Mouse (Mus musculus) brain, embryonic 14.5 days (tissue): ENCODE data around the gene Gprasp1.

Experiments used
- CTCF ChIP-seq: fragments of 200-500 bp; IDR thresholded peaks from 2 replicates; pipeline ENCODE4 v1.5.1; 2012; ENCODE audit warnings: inconsistent platforms, mild to moderate bottlenecking, moderate library complexity, borderline replicate concordance; ENCODE audit not compliant: insufficient read depth, insufficient read length; ENCODE audit errors: extremely low read depth
- POLR2A ChIP-seq: fragments of 200-500 bp; IDR thresholded peaks from 2 replicates; pipeline ENCODE4 v1.6.1; 2012; ENCODE audit warnings: mild to moderate bottlenecking, inconsistent platforms, borderline replicate concordance; ENCODE audit not compliant: poor library complexity, insufficient read depth, insufficient read length, severe bottlenecking; ENCODE audit errors: extremely low read depth

DNA sequence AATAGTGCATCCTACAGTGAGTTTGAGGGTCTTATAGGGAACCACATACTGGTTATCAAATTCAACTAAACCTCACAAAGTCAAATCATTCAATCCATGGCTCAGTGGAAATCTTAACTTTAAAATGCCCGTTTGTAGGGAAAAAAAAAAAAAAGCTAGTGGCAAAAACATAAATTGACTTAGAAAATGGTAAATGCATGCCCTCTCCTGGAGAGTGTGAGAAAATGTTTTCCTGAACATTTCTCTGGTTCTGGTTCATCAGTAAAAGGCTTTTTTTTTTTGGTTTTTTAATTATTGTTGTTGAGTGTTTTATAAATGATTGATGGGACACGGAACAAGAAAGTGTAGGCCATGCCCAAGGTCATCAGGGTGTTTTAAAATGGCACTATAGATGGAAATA is 38.2 kb upstream of the Gprasp1 start:
- no peak for TF ChIP-seq CTCF
- no peak for TF ChIP-seq POLR2A
